Mouse (Mus musculus) liver, embryonic 13.5 days (tissue): ENCODE results near the gene Dnah2. TPM values are rescaled to one million over a fixed set of nuclear protein-coding genes. Genes with fewer than 3 reads are reported as not detected.

Source experiments
- ATAC-seq: fragments of 200-750 bp; cut with Nextera tagmentation; 2 replicates; pipeline ENCODE4 v1.8.0; 2017; ENCODE audit warnings: low read depth, mild to moderate bottlenecking, moderate number of reproducible peaks, moderate library complexity
- DNase-seq: peaks from one replicate; pipeline ENCODE4 v3.0.0; 2022
- H3K27ac ChIP-seq: fragments of 300-500 bp; sonication (generic); 2 replicates; pipeline ENCODE4 v1.5.1; 2015; ENCODE audit warnings: moderate library complexity, mild to moderate bottlenecking, inconsistent platforms
- H3K27me3 ChIP-seq: fragments of 300-500 bp; sonication (generic); 2 replicates; pipeline ENCODE4 v1.6.1; 2015; ENCODE audit warnings: mild to moderate bottlenecking, inconsistent platforms
- H3K36me3 ChIP-seq: fragments of 300-500 bp; sonication (generic); 2 replicates; pipeline ENCODE4 v1.6.1; 2015; ENCODE audit warnings: mild to moderate bottlenecking, inconsistent platforms
- H3K4me1 ChIP-seq: fragments of 300-500 bp; sonication (generic); replicated peaks from 2 replicates; pipeline ENCODE4 v1.6.1; 2015; ENCODE audit warnings: inconsistent platforms
- H3K4me2 ChIP-seq: fragments of 300-500 bp; sonication (generic); 2 replicates; pipeline ENCODE4 v1.6.1; 2015; ENCODE audit warnings: inconsistent platforms, mild to moderate bottlenecking, moderate library complexity
- H3K4me3 ChIP-seq: fragments of 300-500 bp; sonication (generic); replicated peaks from 2 replicates; pipeline ENCODE4 v1.5.1; 2015; ENCODE audit warnings: mild to moderate bottlenecking, inconsistent platforms
- H3K9ac ChIP-seq: fragments of 300-500 bp; sonication (generic); 2 replicates; pipeline ENCODE4 v1.6.1; 2015; ENCODE audit warnings: mild to moderate bottlenecking, inconsistent platforms
- H3K9me3 ChIP-seq: fragments of 300-500 bp; sonication (generic); replicated peaks from 2 replicates; pipeline ENCODE4 v1.6.1; 2016; ENCODE audit warnings: inconsistent platforms
- WGBS: fragments of 180-500 bp; shearing (Covaris S2); methylation state at CpG from one replicate; pipeline ENCODE4 v1.1.7; 2015; ENCODE audit not compliant: insufficient replicate concordance; 5-methylcytosine and 5-hydroxymethylcytosine counted together
- polyA plus RNA-seq: library from polyadenylated mRNA; unstranded; fragments of >200 nt; fragmentation: Nextera tagmentation; extraction: Ambion mirVana; gene quantifications from 2 replicates; pipeline ENCODE4 v1.2.1, GENCODE M21; 2015

Dnah2 gene
- 0.06 and 0.12 TPM in 2 replicates for polyA plus RNA-seq

GRCm38 (mm10) chr11:69549060-69549656 lies at the start of gene Dnah2:
TSS of gene Dnah2 (minus strand) at chr11:69549110.
- no peak within 1 kb of the TSS for H3K4me3 ChIP-seq
- no peak for DNase-seq
- ATAC-seq = no peak
- H3K27me3 ChIP-seq = peaks cover 68% of the 10 kb centered on the region
- peaks cover 19% of the 10 kb centered on the region for H3K4me1 ChIP-seq
- H3K9me3 ChIP-seq = no peaks in the 10 kb centered on the region
- H3K9ac ChIP-seq = no peak within 1 kb of the TSS
- H3K36me3 ChIP-seq = no peaks in the 10 kb centered on the region
- H3K27ac ChIP-seq = no peak within 1 kb of the TSS
- H3K4me2 ChIP-seq = no peak within 1 kb of the TSS
- 44% methylated on average over 12 of the region's 12 CpGs for WGBS

- 93% methylated on average over 6 of the region's 6 CpGs for WGBS
- Histone ChIP-seq H3K4me3 (no peak overlapping the region), H3K36me3 (peaks cover 39% of the 10 kb centered on the region), H3K4me2 (no peak overlapping the region), H3K27ac (peak overlapping the region; percentile 50; the same call in 1 of the 2 replicates), H3K4me1 (peaks cover 51% of the 10 kb centered on the region), H3K9ac (no peak overlapping the region), H3K9me3 (no peaks in the 10 kb centered on the region), H3K27me3 (no peaks in the 10 kb centered on the region)
- ATAC-seq = no peak
- DNase-seq = no peak
Observed at GRCm38 (mm10) chr11:69594853-69595252, 45.9 kb upstream of the Dnah2 start.

DNA sequence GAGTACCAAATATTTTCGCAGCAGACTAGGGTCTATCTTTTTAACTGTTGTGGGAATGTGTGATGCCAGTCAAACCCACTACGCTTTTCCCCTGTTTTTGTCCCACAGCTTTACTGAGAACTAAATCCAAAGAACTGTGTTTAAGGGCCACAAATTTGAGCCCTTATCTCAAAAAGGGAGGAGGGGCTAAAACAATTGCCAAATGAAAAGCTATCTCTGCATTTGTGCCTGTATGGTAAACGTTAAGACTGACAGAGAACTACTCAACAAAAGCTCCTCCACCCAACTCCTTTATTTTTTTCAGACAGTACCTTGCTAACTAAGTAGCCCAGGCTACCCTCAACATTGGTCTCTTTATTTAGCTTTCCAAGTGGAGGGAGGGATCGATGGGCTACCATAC lies 43.9 kb upstream of the Dnah2 start:
- Histone ChIP-seq H3K9me3 (no peaks in the 10 kb centered on the region), H3K4me3 (no peak overlapping the region), H3K27ac (peak overlapping the region; percentile 96), H3K36me3 (peaks cover 60% of the 10 kb centered on the region), H3K4me1 (peaks cover 58% of the 10 kb centered on the region), H3K9ac (peak overlapping the region; percentile 43; the same call in 1 of the 2 replicates), H3K4me2 (no peak overlapping the region), H3K27me3 (no peaks in the 10 kb centered on the region)
- ATAC-seq (no peak), DNase-seq (no peak)
- 63% methylated on average over 4 of the region's 4 CpGs for WGBS

- 77% methylated on average over 7 of the region's 7 CpGs for WGBS
- no peak overlapping the region for H3K4me2 ChIP-seq
- H3K27ac ChIP-seq = peak overlapping the region; percentile 96
- ATAC-seq (no peak), DNase-seq (no peak)
- H3K36me3 ChIP-seq = peaks cover 67% of the 10 kb centered on the region
- peak overlapping the region; percentile 43; the same call in 1 of the 2 replicates for H3K9ac ChIP-seq
- H3K9me3 ChIP-seq = no peaks in the 10 kb centered on the region
- no peaks in the 10 kb centered on the region for H3K27me3 ChIP-seq
- H3K4me1 ChIP-seq = peaks cover 65% of the 10 kb centered on the region
- no peak overlapping the region for H3K4me3 ChIP-seq
Observed at GRCm38 (mm10) chr11:69591899-69592637, 43.2 kb upstream of the Dnah2 start.

- H3K9me3 ChIP-seq = no peaks in the 10 kb centered on the region
- 76% methylated on average over 3 of the region's 3 CpGs for WGBS
- ATAC-seq (no peak), DNase-seq (no peak)
- H3K27ac ChIP-seq = peak overlapping the region; percentile 96
- peak overlapping the region; percentile 62; the same call in 1 of the 2 replicates for H3K4me2 ChIP-seq
- peaks cover 73% of the 10 kb centered on the region for H3K36me3 ChIP-seq
- H3K9ac ChIP-seq = peak overlapping the region; percentile 43; the same call in 1 of the 2 replicates
- H3K4me3 ChIP-seq = no peak overlapping the region
- H3K4me1 ChIP-seq = peaks cover 71% of the 10 kb centered on the region
- H3K27me3 ChIP-seq = no peaks in the 10 kb centered on the region
Observed at GRCm38 (mm10) chr11:69591424-69591823, 42.5 kb upstream of the Dnah2 start.

DNA sequence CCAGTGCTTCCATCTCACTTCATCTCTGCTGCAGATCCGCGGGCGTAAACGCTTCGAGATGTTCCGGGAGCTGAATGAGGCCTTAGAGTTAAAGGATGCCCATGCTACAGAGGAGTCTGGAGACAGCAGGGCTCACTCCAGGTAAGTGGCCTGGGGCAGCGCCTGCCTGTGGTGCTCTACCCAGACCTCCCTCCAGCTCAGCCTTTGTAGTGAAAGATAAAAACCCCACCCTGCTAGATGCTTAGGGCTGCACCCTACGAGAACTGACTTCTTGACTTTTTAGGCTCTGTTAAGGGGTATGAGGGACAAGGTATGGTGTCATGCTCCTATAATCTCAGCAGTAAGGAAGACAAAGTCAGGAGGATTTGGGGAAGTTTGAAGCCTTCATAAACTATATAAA lies 41.7 kb upstream of the Dnah2 start:
- peaks cover 73% of the 10 kb centered on the region for H3K36me3 ChIP-seq
- WGBS = 65% methylated on average over 8 of the region's 8 CpGs
- no peaks in the 10 kb centered on the region for H3K27me3 ChIP-seq
- no peak overlapping the region for H3K4me3 ChIP-seq
- H3K9me3 ChIP-seq = no peaks in the 10 kb centered on the region
- H3K27ac ChIP-seq = peak overlapping the region; percentile 96
- no peak for DNase-seq
- peak overlapping the region; percentile 62 for H3K4me2 ChIP-seq
- peak; percentile 71 for ATAC-seq
- H3K4me1 ChIP-seq = peaks cover 79% of the 10 kb centered on the region
- H3K9ac ChIP-seq = peak overlapping the region; percentile 67

GRCm38 (mm10) chr11:69589207-69589834 lies 40.4 kb upstream of the Dnah2 start:
- peak overlapping the region; percentile 30 for H3K4me3 ChIP-seq
- H3K27me3 ChIP-seq = no peaks in the 10 kb centered on the region
- ATAC-seq = peak; percentile 82
- 38% methylated on average over 22 of the region's 22 CpGs for WGBS
- H3K4me1 ChIP-seq = peaks cover 92% of the 10 kb centered on the region
- H3K9ac ChIP-seq = peak overlapping the region; percentile 67
- peak; percentile 67 for DNase-seq
- H3K27ac ChIP-seq = peak overlapping the region; percentile 96
- no peaks in the 10 kb centered on the region for H3K9me3 ChIP-seq
- H3K4me2 ChIP-seq = peak overlapping the region; percentile 62
- H3K36me3 ChIP-seq = peaks cover 70% of the 10 kb centered on the region

DNA sequence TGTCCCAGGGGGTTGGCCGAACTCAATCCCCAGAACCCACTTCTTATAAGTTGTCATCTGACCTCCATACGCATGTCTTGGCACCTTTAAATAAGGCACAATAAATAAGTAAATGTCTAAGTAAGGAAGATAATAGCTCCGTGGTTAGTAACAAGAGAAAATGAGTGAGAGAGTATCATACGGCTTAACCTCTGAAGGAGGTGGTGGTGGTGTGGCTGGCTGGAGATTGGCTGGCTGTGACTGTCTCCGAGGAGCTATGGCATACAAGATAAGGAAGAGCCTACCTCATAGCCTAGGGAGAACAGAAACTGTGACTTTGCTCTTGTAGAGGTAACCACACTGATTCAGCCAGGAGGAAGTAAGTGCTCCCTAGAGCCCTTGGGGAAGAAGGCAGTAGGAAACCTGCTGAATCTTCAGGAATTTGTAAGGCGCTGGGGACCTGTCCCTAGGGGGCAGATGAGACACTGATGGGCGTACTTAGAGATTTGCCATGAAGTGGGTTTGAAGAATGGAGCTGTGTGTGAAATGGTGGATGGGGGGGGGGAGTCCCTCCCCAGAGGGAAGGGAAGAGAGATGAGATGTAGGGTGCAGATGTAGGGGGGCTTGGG lies 36.9 kb upstream of the Dnah2 start:
- Histone ChIP-seq H3K36me3 (peaks cover 62% of the 10 kb centered on the region), H3K27me3 (no peaks in the 10 kb centered on the region), H3K9me3 (no peaks in the 10 kb centered on the region), H3K9ac (peak overlapping the region; percentile 62), H3K4me3 (peak overlapping the region; percentile 34), H3K4me2 (peak overlapping the region; percentile 65), H3K27ac (peak overlapping the region; percentile 96), H3K4me1 (peaks cover 91% of the 10 kb centered on the region)
- 25% methylated on average over 7 of the region's 7 CpGs for WGBS
- ATAC-seq (peak; percentile 76), DNase-seq (peak; percentile 76)

DNA sequence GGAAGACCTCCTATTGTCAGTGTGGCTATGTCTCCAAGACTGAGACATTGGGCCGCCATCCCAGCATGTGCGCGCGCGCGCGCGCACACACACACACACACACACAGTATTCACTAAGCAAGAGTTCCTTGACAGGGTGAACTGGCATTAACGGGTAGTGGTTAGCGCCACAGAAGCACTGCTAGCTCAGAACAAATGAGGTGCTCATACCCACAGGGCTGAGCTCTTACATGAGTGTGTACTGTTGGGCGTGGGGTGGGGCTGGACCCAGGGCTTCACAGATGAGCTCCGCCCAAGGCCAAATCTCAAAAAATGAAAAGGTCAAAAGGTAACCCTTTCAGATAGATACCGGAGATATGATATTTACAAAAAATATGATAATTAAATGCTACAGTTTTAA lies 36.0 kb upstream of the Dnah2 start:
- H3K27me3 ChIP-seq = no peaks in the 10 kb centered on the region
- H3K4me2 ChIP-seq = peak overlapping the region; percentile 65
- DNase-seq (no peak), ATAC-seq (no peak)
- no peaks in the 10 kb centered on the region for H3K9me3 ChIP-seq
- H3K4me1 ChIP-seq = peaks cover 82% of the 10 kb centered on the region
- 77% methylated on average over 13 of the region's 13 CpGs for WGBS
- H3K4me3 ChIP-seq = peak overlapping the region; percentile 27; the same call in 1 of the 2 replicates
- peaks cover 54% of the 10 kb centered on the region for H3K36me3 ChIP-seq
- H3K9ac ChIP-seq = peak overlapping the region; percentile 62
- H3K27ac ChIP-seq = peak overlapping the region; percentile 96

GRCm38 (mm10) chr11:69584008-69584407 lies 35.1 kb upstream of the Dnah2 start:
- Histone ChIP-seq H3K27me3 (no peaks in the 10 kb centered on the region), H3K9me3 (no peaks in the 10 kb centered on the region), H3K4me1 (peaks cover 77% of the 10 kb centered on the region), H3K27ac (peak overlapping the region; percentile 96), H3K9ac (peak overlapping the region; percentile 62), H3K4me3 (no peak overlapping the region), H3K36me3 (peaks cover 44% of the 10 kb centered on the region), H3K4me2 (peak overlapping the region; percentile 65)
- ATAC-seq (no peak), DNase-seq (no peak)
- 63% methylated on average over 7 of the region's 7 CpGs for WGBS

- no peak for ATAC-seq
- peak overlapping the region; percentile 88 for H3K9ac ChIP-seq
- 48% methylated on average over 9 of the region's 9 CpGs for WGBS
- peaks cover 29% of the 10 kb centered on the region for H3K36me3 ChIP-seq
- DNase-seq = no peak
- peak overlapping the region; percentile 76 for H3K4me3 ChIP-seq
- peak overlapping the region; percentile 96 for H3K27ac ChIP-seq
- H3K9me3 ChIP-seq = no peaks in the 10 kb centered on the region
- H3K27me3 ChIP-seq = no peaks in the 10 kb centered on the region
- peaks cover 71% of the 10 kb centered on the region for H3K4me1 ChIP-seq
- H3K4me2 ChIP-seq = peak overlapping the region; percentile 93
Observed at GRCm38 (mm10) chr11:69582230-69582805, 33.4 kb upstream of the Dnah2 start.
